Mouse (Mus musculus) liver, embryonic 12.5 days (tissue): ENCODE measurements around the gene Cib1. TPM values are rescaled to one million over a fixed set of nuclear protein-coding genes. Genes with fewer than 3 reads are reported as not detected.

Source experiments
- ATAC-seq: fragments of 200-750 bp; cut with Nextera tagmentation; 2 replicates; pipeline ENCODE4 v1.8.0; 2017; ENCODE audit warnings: moderate number of reproducible peaks, mild to moderate bottlenecking, moderate library complexity
- H3K27ac ChIP-seq: fragments of 300-500 bp; sonication (generic); 2 replicates; pipeline ENCODE4 v1.5.1; 2016; ENCODE audit warnings: mild to moderate bottlenecking
- H3K27me3 ChIP-seq: fragments of 300-500 bp; sonication (generic); replicated peaks from 2 replicates; pipeline ENCODE4 v1.6.1; 2016; ENCODE audit warnings: mild to moderate bottlenecking, moderate library complexity
- H3K36me3 ChIP-seq: fragments of 300-500 bp; sonication (generic); 2 replicates; pipeline ENCODE4 v1.6.1; 2016; ENCODE audit warnings: mild to moderate bottlenecking, moderate library complexity
- H3K4me1 ChIP-seq: fragments of 300-500 bp; sonication (generic); 2 replicates; pipeline ENCODE4 v1.6.1; 2016
- H3K4me2 ChIP-seq: fragments of 300-500 bp; sonication (generic); 2 replicates; pipeline ENCODE4 v1.6.1; 2016; ENCODE audit warnings: mild to moderate bottlenecking, moderate library complexity
- H3K4me3 ChIP-seq: fragments of 300-500 bp; sonication (generic); 2 replicates; pipeline ENCODE4 v1.5.1; 2016; ENCODE audit warnings: mild to moderate bottlenecking, moderate library complexity
- H3K9ac ChIP-seq: fragments of 300-500 bp; sonication (generic); 2 replicates; pipeline ENCODE4 v1.6.1; 2016; ENCODE audit warnings: mild to moderate bottlenecking, moderate library complexity
- H3K9me3 ChIP-seq: fragments of 300-500 bp; sonication (generic); replicated peaks from 2 replicates; pipeline ENCODE4 v1.6.1; 2016; ENCODE audit warnings: mild to moderate bottlenecking, moderate library complexity
- WGBS: fragments of 180-500 bp; shearing (Covaris S2); methylation state at CpG from one replicate; pipeline ENCODE4 v1.1.7; 2016; ENCODE audit not compliant: insufficient replicate concordance; 5-methylcytosine and 5-hydroxymethylcytosine counted together
- polyA plus RNA-seq: library from polyadenylated mRNA; unstranded; fragments of >200 nt; fragmentation: Nextera tagmentation; extraction: Ambion mirVana; gene quantifications from 2 replicates; pipeline ENCODE4 v1.2.1, GENCODE M21; 2016

Gene Cib1
- polyA plus RNA-seq, 1 experiment from 2014 or later = 97.5 TPM

DNA sequence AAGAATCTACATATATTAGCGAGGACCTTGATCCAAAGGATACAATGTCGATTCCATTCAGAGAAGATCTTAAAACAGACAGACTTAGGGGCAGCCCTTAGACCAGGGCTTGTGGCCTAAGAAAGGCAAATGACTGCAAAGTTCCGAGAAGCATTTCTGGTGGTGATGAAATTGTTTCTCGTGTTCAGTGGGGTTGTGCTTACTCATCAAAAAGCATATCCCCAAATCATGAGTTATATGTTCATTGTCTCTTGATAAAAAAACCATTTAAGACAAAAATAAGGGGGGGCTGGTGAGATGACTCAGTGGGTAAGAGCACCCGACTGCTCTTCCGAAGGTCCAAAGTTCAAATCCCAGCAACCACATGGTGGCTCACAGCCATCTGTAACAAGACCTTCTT lies 53.3 kb downstream of the Cib1 start:
- no peaks in the 10 kb centered on the region for H3K9me3 ChIP-seq

DNA sequence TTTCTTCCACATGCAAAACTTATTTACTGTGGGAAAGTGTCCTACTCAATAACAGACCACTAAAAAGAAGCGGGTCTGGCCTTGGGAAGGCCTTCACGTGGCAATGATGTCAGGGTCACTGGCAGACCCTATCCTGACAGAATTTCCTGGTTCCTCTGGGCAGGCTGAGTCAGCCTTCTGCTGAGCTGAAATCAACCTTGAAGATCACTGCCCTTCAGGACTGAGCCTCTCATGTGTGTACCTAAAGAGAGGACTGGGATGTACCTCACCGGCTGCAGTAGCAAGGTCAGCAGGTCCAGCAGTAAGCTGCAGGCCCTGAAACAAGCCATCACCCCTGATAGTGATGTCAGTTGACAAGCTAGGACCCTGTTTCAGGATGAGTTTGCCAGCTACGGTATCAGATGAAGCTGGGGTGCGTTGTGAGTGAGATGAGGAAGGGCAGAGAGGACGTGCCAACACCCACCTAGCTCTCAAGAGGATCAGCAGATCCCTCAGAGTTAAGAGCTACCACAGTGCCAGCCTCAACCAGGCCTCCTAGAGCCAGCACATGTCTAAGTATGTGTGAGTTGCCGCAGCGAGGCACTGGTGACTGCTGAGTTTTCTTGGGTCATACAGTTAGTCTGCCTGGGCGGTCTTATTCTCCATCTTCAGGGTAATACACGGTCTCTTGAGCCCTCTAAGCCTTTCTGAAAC lies 54.4 kb downstream of the Cib1 start:
- no peaks in the 10 kb centered on the region; the same call in 1 of the 2 replicates for H3K27me3 ChIP-seq
- H3K9ac ChIP-seq = no peak overlapping the region
- WGBS = 80% methylated on average over 10 of the region's 10 CpGs
- no peaks in the 10 kb centered on the region for H3K36me3 ChIP-seq
- no peak overlapping the region for H3K27ac ChIP-seq
- peaks cover 30% of the 10 kb centered on the region for H3K4me1 ChIP-seq
- H3K9me3 ChIP-seq = no peaks in the 10 kb centered on the region
- H3K4me2 ChIP-seq = no peak overlapping the region
- ATAC-seq = no peak
- no peak overlapping the region for H3K4me3 ChIP-seq

More for the DNA sequence above, 53.3 kb downstream of the Cib1 start:
- Histone ChIP-seq H3K36me3 (no peaks in the 10 kb centered on the region), H3K4me2 (no peak overlapping the region), H3K27me3 (no peaks in the 10 kb centered on the region; the same call in 1 of the 2 replicates), H3K4me3 (no peak overlapping the region), H3K4me1 (peaks cover 30% of the 10 kb centered on the region), H3K9ac (no peak overlapping the region), H3K27ac (no peak overlapping the region)
- ATAC-seq = no peak
- 85% methylated on average over 6 of the region's 6 CpGs for WGBS

DNA sequence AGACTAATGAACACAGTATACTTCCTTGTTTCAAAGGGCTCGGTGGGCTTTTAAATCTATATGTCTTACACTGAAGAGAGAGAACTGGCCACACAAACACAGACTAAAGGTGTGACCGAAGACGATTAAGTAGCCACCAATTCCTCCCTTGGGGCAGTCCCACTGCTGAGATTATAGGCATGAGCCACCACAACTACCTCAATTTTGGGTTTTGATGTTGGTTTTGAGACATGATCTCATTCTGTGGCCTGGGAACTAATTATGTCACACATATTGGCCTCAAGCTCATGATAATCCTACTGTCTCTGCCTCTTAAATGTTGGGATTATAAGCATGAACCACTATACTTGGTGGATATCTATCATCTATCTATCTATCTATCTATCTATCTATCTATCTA lies 55.2 kb downstream of the Cib1 start:
- Histone ChIP-seq H3K9me3 (no peaks in the 10 kb centered on the region), H3K36me3 (no peaks in the 10 kb centered on the region), H3K4me1 (peaks cover 27% of the 10 kb centered on the region), H3K4me2 (no peak overlapping the region), H3K4me3 (no peak overlapping the region), H3K27ac (no peak overlapping the region), H3K27me3 (no peaks in the 10 kb centered on the region; the same call in 1 of the 2 replicates), H3K9ac (no peak overlapping the region)
- ATAC-seq = no peak
- WGBS = 81% methylated on average over 3 of the region's 3 CpGs

Other genes starting within 250 kb of the Cib1 start
- 7.2 and 8.9 TPM in 2 replicates for gene Zfp710, start 208.0 kb downstream of the Cib1 start, polyA plus RNA-seq
- gene Idh2, start 117.4 kb downstream of the Cib1 start, polyA plus RNA-seq = 158 and 160 TPM in 2 replicates
- gene Sema4b, start 46.0 kb downstream of the Cib1 start, polyA plus RNA-seq = 16.9 and 17.9 TPM in 2 replicates
- 3.9 and 4.4 TPM in 2 replicates for gene Gdpgp1, start 52 bp upstream of the Cib1 start, polyA plus RNA-seq
- gene Ttll13, start 13.6 kb upstream of the Cib1 start, polyA plus RNA-seq = 0.61 and 1.0 TPM in 2 replicates
- gene Ngrn, start 28.4 kb upstream of the Cib1 start, polyA plus RNA-seq = 42.0 and 45.6 TPM in 2 replicates
- gene Vps33b, start 36.8 kb upstream of the Cib1 start, polyA plus RNA-seq = 9.0 and 11.4 TPM in 2 replicates
- gene Prc1, start 61.6 kb upstream of the Cib1 start, polyA plus RNA-seq = 150 and 158 TPM in 2 replicates
- gene Rccd1, start 91.6 kb upstream of the Cib1 start, polyA plus RNA-seq = 5.1 and 5.6 TPM in 2 replicates
- 17.1 and 17.3 TPM in 2 replicates for gene Unc45a, start 108.2 kb upstream of the Cib1 start, polyA plus RNA-seq
- gene Hddc3, start 110.3 kb upstream of the Cib1 start, polyA plus RNA-seq = 5.1 and 6.8 TPM in 2 replicates
- gene Man2a2, start 138.6 kb upstream of the Cib1 start, polyA plus RNA-seq = 5.8 and 6.5 TPM in 2 replicates
- 10.3 and 11.4 TPM in 2 replicates for gene Fes, start 155.1 kb upstream of the Cib1 start, polyA plus RNA-seq
- 5.6 and 5.9 TPM in 2 replicates for gene Furin, start 172.6 kb upstream of the Cib1 start, polyA plus RNA-seq